In genomic region chr15:100422899-100423860, GRCm38 (mm10) we compare ENCODE assay signal across 8 mouse cellular contexts. TPM values are rescaled to one million over a fixed set of nuclear protein-coding genes. Genes with fewer than 3 reads are reported as not detected.
DNase-seq lines count a peak whose midpoint lies in the region; ATAC-seq and TF ChIP-seq lines count a peak whose summit lies in the region.

No protein-coding gene starts in this region.

- peaks cover 13% of the 10 kb centered on the region for H3K36me3 ChIP-seq in G1E (replicated peaks)
- H3K36me3 ChIP-seq in forebrain, postnatal 0 days (ENCODE audit: insufficient read depth), result no peaks in the 10 kb centered on the region
- no peaks in the 10 kb centered on the region for H3K36me3 ChIP-seq in lung, embryonic 16.5 days (ENCODE audit: control insufficient read depth, insufficient read depth, low read length)

- ATAC-seq in G1E (ENCODE audit: extremely low read depth, insufficient number of reproducible peaks, low FRiP score, poor library complexity, severe bottlenecking), result peak; percentile 80
- peak; percentile 99 for ATAC-seq in forebrain, postnatal 0 days
- ATAC-seq in hematopoietic stem cell, adult 5-6 weeks (replicated peaks in 1 of 2; ENCODE audit: insufficient read depth in 1 of 2, low FRiP score in 2 of 2, low TSS enrichment in 1 of 2, low read depth in 1 of 2, poor library complexity in 2 of 2, severe bottlenecking in 2 of 2), result peak; percentile 84 to 88
- peak; percentile 98 for ATAC-seq in lung, embryonic 16.5 days (ENCODE audit: low read depth)

- peak overlapping the region; percentile 93 for H3K4me2 ChIP-seq in forebrain, postnatal 0 days (ENCODE audit: low read depth)
- H3K4me2 ChIP-seq in lung, embryonic 16.5 days (ENCODE audit: low read depth, low read length), result peak overlapping the region; percentile 92

- peak overlapping the region; percentile 94 for H3K4me3 ChIP-seq in G1E (ENCODE audit: low read depth, low read length)
- peak overlapping the region; percentile 93 for H3K4me3 ChIP-seq in forebrain, postnatal 0 days (ENCODE audit: low read depth, low read length)
- H3K4me3 ChIP-seq in lung, embryonic 16.5 days (ENCODE audit: low read length), result peak overlapping the region; percentile 87

- H3K27ac ChIP-seq in forebrain, postnatal 0 days (ENCODE audit: low read depth, low read length), result peak overlapping the region; percentile 57; the same call in 1 of the 2 replicates
- peak overlapping the region; percentile 85 for H3K27ac ChIP-seq in lung, embryonic 16.5 days (ENCODE audit: low read length)

- TF ChIP-seq CTCF in G1E (IDR thresholded peaks at IDR 0.05; ENCODE audit: low read depth, low read length), result no peak
- no peak for TF ChIP-seq CTCF in forebrain, postnatal 0 days (IDR thresholded peaks at IDR 0.05; ENCODE audit: low read depth)

- peak; percentile 99 for DNase-seq in G1E (ENCODE audit: low spot score)
- peak; percentile 97 to 99 for DNase-seq in cerebellum, adult 18-20 months
- DNase-seq in forebrain, postnatal 0 days, result peak; percentile 96
- peak; percentile 70 for DNase-seq in layer of hippocampus, adult 9-10 months (ENCODE audit: low spot score)
- DNase-seq in ovary, postnatal 10 days (ENCODE audit: low spot score), result peak; percentile 92
- peak; percentile 94 to 95 for DNase-seq in thymus, postnatal 10 days (ENCODE audit: low spot score in 2 of 2)

- 1% methylated on average over 65 of the region's 65 CpGs for WGBS in forebrain, postnatal 0 days
- WGBS in lung, embryonic 16.5 days, result under 1% methylated on average over 63 of the region's 65 CpGs

- peak overlapping the region; percentile 77 for H3K9ac ChIP-seq in forebrain, postnatal 0 days
- peak overlapping the region; percentile 84 for H3K9ac ChIP-seq in lung, embryonic 16.5 days (ENCODE audit: low read length)

- peaks cover 48% of the 10 kb centered on the region for H3K4me1 ChIP-seq in G1E (ENCODE audit: insufficient read depth, low read depth, low read length)
- peaks cover 12% of the 10 kb centered on the region; the same call in 1 of the 2 replicates for H3K4me1 ChIP-seq in forebrain, postnatal 0 days (ENCODE audit: insufficient read depth)
- peaks cover 16% of the 10 kb centered on the region for H3K4me1 ChIP-seq in lung, embryonic 16.5 days (replicated peaks; ENCODE audit: control insufficient read depth, insufficient read depth, low read length)

- no peaks in the 10 kb centered on the region for H3K27me3 ChIP-seq in G1E (ENCODE audit: insufficient read depth, low read length)
- peaks cover 20% of the 10 kb centered on the region for H3K27me3 ChIP-seq in forebrain, postnatal 0 days (ENCODE audit: insufficient read depth, low read length)
- peaks cover 16% of the 10 kb centered on the region for H3K27me3 ChIP-seq in lung, embryonic 16.5 days (ENCODE audit: control insufficient read depth, insufficient read depth, low read depth, low read length)

- no peaks in the 10 kb centered on the region for H3K9me3 ChIP-seq in G1E (replicated peaks)
- no peaks in the 10 kb centered on the region for H3K9me3 ChIP-seq in forebrain, postnatal 0 days (ENCODE audit: low read length)
- no peaks in the 10 kb centered on the region for H3K9me3 ChIP-seq in lung, embryonic 16.5 days (ENCODE audit: control insufficient read depth, low read length)

RNA-seq across cellular contexts. Expression of gene Gm5475, which starts 1.2 kb away (rescaled TPM):
- not detected in 2 replicates for total RNA-seq in G1E (2014; fragmentation: Nextera tagmentation)
- total RNA-seq in G1E (2017), result 0.05 and 0.17 TPM in 2 replicates
- polyA plus RNA-seq in G1E (2012), result not detected in 2 replicates
- 0.08 TPM in 1 of 2 replicates, not detected in the other for total RNA-seq in forebrain, postnatal 0 days (2014; rRNA removed)
- 0.09 and 0.10 TPM in 2 replicates for polyA plus RNA-seq in forebrain, postnatal 0 days (2015; fragmentation: Nextera tagmentation; extraction: Ambion mirVana)
- not detected in 2 replicates for total RNA-seq in hematopoietic stem cell, adult 5-6 weeks (2017)
- 0.06 and 0.19 TPM in 2 replicates for polyA plus RNA-seq in lung, embryonic 16.5 days (2015; fragmentation: Nextera tagmentation; extraction: Ambion mirVana)

RNA-seq across cellular contexts. Expression of gene Slc11a2, which starts 1.7 kb away (rescaled TPM):
- 66.1 and 95.4 TPM in 2 replicates for total RNA-seq in G1E (2014; fragmentation: Nextera tagmentation)
- 34.6 and 35.7 TPM in 2 replicates for total RNA-seq in G1E (2017)
- 4.5 and 5.4 TPM in 2 replicates for polyA plus RNA-seq in G1E (2012)
- total RNA-seq in forebrain, postnatal 0 days (2014; rRNA removed), result 23.2 and 36.8 TPM in 2 replicates
- 17.2 and 17.6 TPM in 2 replicates for polyA plus RNA-seq in forebrain, postnatal 0 days (2015; fragmentation: Nextera tagmentation; extraction: Ambion mirVana)
- 11.6 and 16.0 TPM in 2 replicates for total RNA-seq in hematopoietic stem cell, adult 5-6 weeks (2017)
- polyA plus RNA-seq in lung, embryonic 16.5 days (2015; fragmentation: Nextera tagmentation; extraction: Ambion mirVana), result 22.3 and 23.6 TPM in 2 replicates

RNA-seq across cellular contexts. Expression of gene Letmd1, which starts 45.6 kb away (rescaled TPM):
- total RNA-seq in G1E (2014; fragmentation: Nextera tagmentation) (55.0 and 55.7 TPM in 2 replicates), G1E (2017) (28.4 and 32.8 TPM in 2 replicates)
- 54.5 and 60.8 TPM in 2 replicates for polyA plus RNA-seq in G1E (2012)
- total RNA-seq in forebrain, postnatal 0 days (2014; rRNA removed), result 70.5 and 87.8 TPM in 2 replicates
- 45.3 and 52.5 TPM in 2 replicates for polyA plus RNA-seq in forebrain, postnatal 0 days (2015; fragmentation: Nextera tagmentation; extraction: Ambion mirVana)
- 23.2 and 26.4 TPM in 2 replicates for total RNA-seq in hematopoietic stem cell, adult 5-6 weeks (2017)
- polyA plus RNA-seq in lung, embryonic 16.5 days (2015; fragmentation: Nextera tagmentation; extraction: Ambion mirVana), result 23.9 and 26.1 TPM in 2 replicates

RNA-seq across cellular contexts. Expression of gene Higd1c, which starts 58.8 kb away (rescaled TPM):
- not detected in 2 replicates for total RNA-seq in G1E (2014; fragmentation: Nextera tagmentation)
- total RNA-seq in G1E (2017), result not detected in 2 replicates
- not detected in 2 replicates for polyA plus RNA-seq in G1E (2012)
- total RNA-seq in forebrain, postnatal 0 days (2014; rRNA removed), result not detected in 2 replicates
- polyA plus RNA-seq in forebrain, postnatal 0 days (2015; fragmentation: Nextera tagmentation; extraction: Ambion mirVana), result not detected in 2 replicates
- total RNA-seq in hematopoietic stem cell, adult 5-6 weeks (2017), result not detected in 2 replicates
- not detected in 2 replicates for polyA plus RNA-seq in lung, embryonic 16.5 days (2015; fragmentation: Nextera tagmentation; extraction: Ambion mirVana)

Comparison
In these comparisons a context has a peak if more than half of its experiments do, and no peak if none do; other contexts are left out.
1. Peak in every context shown above with its lines: DNase-seq, ATAC-seq, H3K4me3 ChIP-seq and H3K27ac ChIP-seq.